Mouse (Mus musculus) liver, embryonic 14.5 days (tissue): Measurements from ENCODE around the gene Olfr547.

Experiments used
- CTCF ChIP-seq: IDR thresholded peaks from 2 replicates; pipeline ENCODE4 v1.5.1; 2016; ENCODE audit warnings: antibody characterized with exemption, low read depth, control low read depth
- EP300 ChIP-seq: IDR thresholded peaks from 2 replicates; pipeline ENCODE4 v1.6.1; 2016; ENCODE audit warnings: antibody characterized with exemption, low read depth

DNA sequence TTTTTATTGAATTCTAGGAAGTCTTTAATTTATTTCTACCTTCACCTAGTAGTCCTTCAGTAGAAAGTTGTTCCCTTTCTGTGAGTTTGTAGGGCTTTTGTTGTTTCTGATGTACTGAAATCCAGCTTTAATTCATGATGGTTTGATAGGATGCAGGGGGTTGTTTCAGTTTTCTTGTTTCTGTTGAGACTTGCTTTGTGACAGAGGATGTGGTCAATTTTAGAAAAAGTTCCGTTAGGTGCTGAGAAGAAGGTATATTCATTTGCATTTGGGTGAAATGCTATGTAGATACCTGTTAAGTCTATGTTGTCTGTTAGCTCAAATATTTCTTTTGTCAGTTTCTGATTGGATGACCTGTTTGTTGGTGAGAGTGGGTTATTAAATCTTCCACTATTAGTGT, 5.5 kb upstream of the Olfr547 start:
- TF ChIP-seq CTCF: no peak
- TF ChIP-seq EP300: no peak
